Comparison of ENCODE assay signal across 11 mouse cellular contexts in genomic region chr9:96885781-96886180, GRCm38 (mm10). TPM values are rescaled to one million over a fixed set of nuclear protein-coding genes. Genes with fewer than 3 reads are reported as not detected.
DNase-seq lines count a peak whose midpoint lies in the region; ATAC-seq and TF ChIP-seq lines count a peak whose summit lies in the region.
"Had no signal": no experiment of that assay in that cellular context is flagged by ENCODE, and none has a peak within 500 bp of the region (broad histone marks: within the 10 kb centered on the region; RNA-seq: fewer than 3 reads in every experiment).

No protein-coding gene starts in this region.

- no peak for DNase-seq in heart, postnatal 25 days (ENCODE audit: low spot score)
- no peak for DNase-seq in testis, postnatal 14 days (ENCODE audit: low spot score)
- peak; percentile 41 for DNase-seq in heart, postnatal 4 days
- DNase-seq in thymus, postnatal 4 days: peak; percentile 45
- no peak for DNase-seq in forebrain, embryonic 10.5 days (ENCODE audit: extremely low spot score, low spot score)
- DNase-seq: adrenal gland, postnatal 10 days had no signal

- H3K9ac ChIP-seq in heart, embryonic 13.5 days: no peak overlapping the region
- H3K9ac ChIP-seq: forebrain, embryonic 12.5 days had no signal

- H3K27me3 ChIP-seq in heart, embryonic 13.5 days (replicated peaks): peaks cover 19% of the 10 kb centered on the region
- no peaks in the 10 kb centered on the region for H3K27me3 ChIP-seq in testis, adult 2 months (ENCODE audit: control insufficient read depth, insufficient read depth, low read length)
- peaks cover 45% of the 10 kb centered on the region for H3K27me3 ChIP-seq in forebrain, embryonic 10.5 days (ENCODE audit: poor library complexity, severe bottlenecking)

- TF ChIP-seq CTCF in testis, adult 2 months (IDR thresholded peaks at IDR 0.05; ENCODE audit: control insufficient read depth, insufficient read depth, insufficient replicate concordance, low read depth, low read length): peak; percentile 42; the same call in 1 of the 2 replicates

- 56% methylated on average over 3 of the region's 3 CpGs for whole genome bisulfite sequencing in heart, embryonic 13.5 days
- 72% methylated on average over 3 of the region's 3 CpGs for WGBS in forebrain, embryonic 10.5 days

- peak overlapping the region; percentile 85; the same call in 1 of the 2 replicates for H3K4me2 ChIP-seq in heart, embryonic 13.5 days

- H3K36me3 ChIP-seq in heart, embryonic 13.5 days: no peaks in the 10 kb centered on the region
- H3K36me3 ChIP-seq in testis, adult 2 months (ENCODE audit: control insufficient read depth, insufficient read depth, low read length): no peaks in the 10 kb centered on the region
- H3K36me3 ChIP-seq in forebrain, embryonic 10.5 days (replicated peaks): no peaks in the 10 kb centered on the region
- H3K36me3 ChIP-seq: forebrain, embryonic 12.5 days had no signal

- no peaks in the 10 kb centered on the region for H3K9me3 ChIP-seq in heart, embryonic 13.5 days
- no peaks in the 10 kb centered on the region for H3K9me3 ChIP-seq in forebrain, embryonic 10.5 days
- H3K9me3 ChIP-seq: forebrain, embryonic 12.5 days; megakaryocyte, embryonic 14.5 days had no signal

- no peak for ATAC-seq in heart, embryonic 13.5 days (ENCODE audit: extremely low read depth, insufficient number of reproducible peaks, low FRiP score, low TSS enrichment)
- no peak for ATAC-seq in erythroid progenitor cell, adult 5-6 weeks (replicated peaks; ENCODE audit: low FRiP score, poor library complexity, severe bottlenecking)

- H3K4me1 ChIP-seq in heart, embryonic 13.5 days: peaks cover 81% of the 10 kb centered on the region
- H3K4me1 ChIP-seq in testis, adult 2 months (ENCODE audit: control insufficient read depth, insufficient read depth, low read length): peaks cover 10% of the 10 kb centered on the region
- peaks cover 51% of the 10 kb centered on the region for H3K4me1 ChIP-seq in forebrain, embryonic 10.5 days

- no peak for TF ChIP-seq POLR2A in testis, adult 2 months (IDR thresholded peaks at IDR 0.05; ENCODE audit: control insufficient read depth, low read depth, low read length)

- H3K4me3 ChIP-seq in heart, embryonic 13.5 days: no peak overlapping the region
- peak overlapping the region; percentile 12; the same call in 1 of the 2 replicates for H3K4me3 ChIP-seq in testis, adult 2 months (ENCODE audit: control insufficient read depth, low read depth, low read length)
- H3K4me3 ChIP-seq in forebrain, embryonic 10.5 days: no peak overlapping the region
- H3K4me3 ChIP-seq: forebrain, embryonic 12.5 days; megakaryocyte, embryonic 14.5 days had no signal

- peak overlapping the region; percentile 37; the same call in 1 of the 2 replicates for H3K27ac ChIP-seq in heart, embryonic 13.5 days (replicated peaks)
- H3K27ac ChIP-seq in testis, adult 2 months (ENCODE audit: control insufficient read depth, insufficient read depth, low read depth, low read length): no peak overlapping the region
- H3K27ac ChIP-seq in forebrain, embryonic 10.5 days: no peak overlapping the region
- H3K27ac ChIP-seq: forebrain, embryonic 12.5 days had no signal

- intact Hi-C loops in heart, postnatal 25 days (cut with DNase I): no loop called here

RNA-seq across cellular contexts. Expression of gene Pxylp1, which starts 6.7 kb away (rescaled TPM):
- 29.5 and 33.3 TPM in 2 replicates for polyA plus RNA-seq in heart, embryonic 13.5 days (2015; fragmentation: Nextera tagmentation; extraction: Ambion mirVana)
- 10 to 100 TPM; 17.4 to 24.9 TPM for total RNA-seq in heart, postnatal 25 days (2021)
- polyA plus RNA-seq in testis, adult 2 months (2012; rRNA removed): 3.7 and 4.5 TPM in 2 replicates
- total RNA-seq in heart, postnatal 4 days (2021): 10 to 100 TPM; 22.0 to 28.3 TPM
- polyA plus RNA-seq in forebrain, embryonic 10.5 days (2016; fragmentation: Nextera tagmentation; extraction: Ambion mirVana): 21.5 and 23.8 TPM in 2 replicates
- 14.8 and 20.1 TPM in 2 replicates for total RNA-seq in erythroid progenitor cell, adult 5-6 weeks (2015; ENCODE audit: low replicate concordance)
- 5.4 and 8.7 TPM in 2 replicates for total RNA-seq in erythroid progenitor cell, adult 5-6 weeks (2017; ENCODE audit: low replicate concordance)

Comparison
In these comparisons a context has a peak if more than half of its experiments do, and no peak if none do; other contexts are left out.
1. DNase-seq: peak in heart, postnatal 4 days (single experiment) and thymus, postnatal 4 days (single experiment); none in heart, postnatal 25 days (single experiment), testis, postnatal 14 days (single experiment) and forebrain, embryonic 10.5 days (single experiment).